Mouse (Mus musculus): ENCODE measurements around the gene Mfsd6. TPM values are rescaled to one million over a fixed set of nuclear protein-coding genes. Genes with fewer than 3 reads are reported as not detected.
A peak's percentile ranks its signal among the peaks of the same experiment; 100 is the strongest.

Gene Mfsd6
- polyA plus RNA-seq, 1 experiment: 2.3 TPM

DNA sequence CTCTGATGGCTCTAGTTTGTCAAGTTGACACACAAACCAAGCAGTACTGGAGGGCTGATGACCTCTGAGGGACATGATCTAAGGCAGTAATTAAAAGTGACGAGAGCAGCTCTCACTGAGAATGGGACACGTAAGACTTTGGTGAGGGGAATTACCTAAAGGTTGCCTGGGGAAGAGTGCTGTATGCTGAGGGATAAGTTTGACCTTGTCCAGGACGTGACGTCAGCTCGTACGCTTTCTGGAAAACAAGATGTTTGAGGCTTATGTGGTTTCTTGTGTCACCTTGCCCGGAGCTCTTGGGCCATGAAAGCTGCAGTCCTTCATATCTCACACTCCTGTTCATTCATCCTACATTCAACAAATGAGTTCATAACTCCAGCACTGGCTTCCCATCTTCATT lies 88.2 kb downstream of the Mfsd6 start:
- no peaks in the 10 kb centered on the region for H3K4me1 ChIP-seq (ENCODE audit: control insufficient read depth, insufficient read depth, insufficient read length, low read length)
- H3K4me3 ChIP-seq (ENCODE audit: insufficient read depth, low read depth, low read length): no peak overlapping the region

DNA sequence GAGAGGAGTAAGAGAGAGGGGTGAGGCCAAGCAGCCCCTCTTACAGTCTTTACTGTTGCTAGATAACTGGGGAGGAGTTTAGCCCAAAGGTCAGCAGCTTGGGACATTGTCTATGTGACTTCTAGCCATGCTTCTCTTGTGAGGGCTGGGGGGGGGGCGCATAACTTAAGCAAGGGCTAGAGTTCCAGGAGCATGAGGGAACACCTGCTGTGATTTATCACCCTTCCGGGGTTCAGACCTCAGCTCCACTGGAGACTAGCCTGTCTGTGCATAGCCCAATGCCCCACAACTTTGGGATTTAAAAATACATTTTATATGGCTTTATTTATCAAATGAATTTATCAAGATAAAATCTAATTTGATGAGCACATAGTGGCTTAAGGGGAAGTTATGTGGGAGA lies 89.2 kb downstream of the Mfsd6 start:
- Histone ChIP-seq H3K4me1 (ENCODE audit: control insufficient read depth, insufficient read depth, insufficient read length, low read length) (no peaks in the 10 kb centered on the region), H3K4me3 (ENCODE audit: insufficient read depth, low read depth, low read length) (no peak overlapping the region), H3K27ac (replicated peaks; ENCODE audit: low read depth, low read length) (no peak overlapping the region)

More for the DNA sequence above, 88.2 kb downstream of the Mfsd6 start:
- no peak overlapping the region for H3K27ac ChIP-seq (replicated peaks; ENCODE audit: low read depth, low read length)

DNA sequence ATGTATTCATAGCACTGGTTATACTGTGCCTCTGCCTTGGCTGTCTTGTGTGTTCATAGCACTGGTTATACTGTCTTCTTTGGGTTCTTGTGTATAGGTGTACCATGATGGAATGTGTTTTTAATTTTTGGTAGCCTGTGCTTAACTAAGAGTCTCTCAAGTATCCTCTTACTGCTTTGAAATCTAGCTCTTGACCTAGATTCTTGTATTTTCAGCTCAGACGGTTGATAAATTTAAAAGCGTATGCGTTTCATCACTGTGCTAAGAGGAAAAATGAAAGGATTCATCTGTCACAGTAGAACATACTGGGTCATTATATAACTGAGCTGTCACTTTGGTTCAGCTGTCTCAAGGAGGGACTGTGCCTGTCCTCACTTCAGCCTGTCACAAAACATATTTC lies 91.3 kb downstream of the Mfsd6 start:
- Histone ChIP-seq H3K4me1 (ENCODE audit: control insufficient read depth, insufficient read depth, insufficient read length, low read length) (no peaks in the 10 kb centered on the region), H3K27ac (replicated peaks; ENCODE audit: low read depth, low read length) (no peak overlapping the region), H3K4me3 (ENCODE audit: insufficient read depth, low read depth, low read length) (no peak overlapping the region)

DNA sequence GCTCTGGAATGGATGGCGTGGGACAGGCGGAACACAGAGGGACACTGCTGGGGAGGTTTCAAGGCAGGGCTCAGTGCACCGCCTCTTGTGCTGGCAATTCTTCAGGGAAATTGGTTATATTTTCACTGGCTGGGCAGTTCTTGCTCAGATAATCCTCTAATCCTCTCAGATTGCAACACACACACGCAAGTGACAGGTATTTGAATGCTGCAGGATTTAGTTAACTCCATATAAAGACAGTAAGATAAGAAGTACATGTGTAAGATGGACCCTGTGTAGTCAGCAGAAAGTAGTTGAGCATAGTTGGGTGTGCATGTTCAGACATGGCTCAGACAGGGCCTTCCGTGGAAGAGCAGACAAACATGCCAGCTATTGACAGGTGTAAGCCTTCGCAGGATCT lies 93.0 kb downstream of the Mfsd6 start:
- H3K27ac ChIP-seq (replicated peaks; ENCODE audit: low read depth, low read length): no peak overlapping the region
- H3K4me3 ChIP-seq (ENCODE audit: insufficient read depth, low read depth, low read length): no peak overlapping the region
- H3K4me1 ChIP-seq (ENCODE audit: control insufficient read depth, insufficient read depth, insufficient read length, low read length): no peaks in the 10 kb centered on the region

DNA sequence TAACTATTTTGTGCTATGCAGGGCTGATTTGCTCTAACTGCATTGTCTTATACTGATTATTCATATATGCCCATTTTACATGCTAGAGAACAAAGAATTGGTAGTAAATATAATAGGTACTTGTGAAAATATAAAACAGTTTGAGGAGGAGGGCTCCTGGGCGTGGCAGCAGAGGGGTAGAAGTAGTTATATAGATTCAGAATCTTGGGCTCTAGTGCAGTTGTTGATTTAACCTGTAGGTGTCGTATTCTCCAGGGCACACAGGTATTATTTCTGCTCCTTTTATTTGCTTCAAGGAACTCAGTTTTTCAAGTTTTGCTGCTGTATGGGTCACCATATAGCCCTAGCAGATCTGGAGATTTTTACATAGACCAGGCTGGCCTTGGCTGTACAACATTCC lies 95.7 kb downstream of the Mfsd6 start:
- H3K27ac ChIP-seq (replicated peaks; ENCODE audit: low read depth, low read length): no peak overlapping the region
- H3K4me1 ChIP-seq (ENCODE audit: control insufficient read depth, insufficient read depth, insufficient read length, low read length): no peaks in the 10 kb centered on the region
- no peak overlapping the region for H3K4me3 ChIP-seq (ENCODE audit: insufficient read depth, low read depth, low read length)

DNA sequence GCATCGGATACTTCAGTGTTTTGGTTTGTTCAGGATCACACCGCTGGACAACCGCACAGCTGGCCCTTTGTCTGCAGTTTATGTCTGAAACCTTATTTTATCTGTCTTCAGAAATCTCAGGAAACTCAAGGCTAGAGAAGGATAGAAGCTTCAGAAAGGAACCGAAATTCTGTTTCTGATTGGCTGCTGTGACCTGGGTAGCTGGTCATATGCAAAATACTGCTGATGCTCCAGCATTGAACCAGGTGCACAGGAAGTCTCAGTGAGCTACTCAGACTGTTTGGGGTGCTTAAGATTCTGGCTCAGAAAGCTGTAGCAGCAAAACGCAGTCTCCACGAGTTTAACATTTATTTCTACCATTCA lies 96.3 kb downstream of the Mfsd6 start:
- Histone ChIP-seq H3K4me3 (ENCODE audit: insufficient read depth, low read depth, low read length) (peak overlapping the region; percentile 80), H3K27ac (replicated peaks; ENCODE audit: low read depth, low read length) (no peak overlapping the region), H3K4me1 (ENCODE audit: control insufficient read depth, insufficient read depth, insufficient read length, low read length) (no peaks in the 10 kb centered on the region)

DNA sequence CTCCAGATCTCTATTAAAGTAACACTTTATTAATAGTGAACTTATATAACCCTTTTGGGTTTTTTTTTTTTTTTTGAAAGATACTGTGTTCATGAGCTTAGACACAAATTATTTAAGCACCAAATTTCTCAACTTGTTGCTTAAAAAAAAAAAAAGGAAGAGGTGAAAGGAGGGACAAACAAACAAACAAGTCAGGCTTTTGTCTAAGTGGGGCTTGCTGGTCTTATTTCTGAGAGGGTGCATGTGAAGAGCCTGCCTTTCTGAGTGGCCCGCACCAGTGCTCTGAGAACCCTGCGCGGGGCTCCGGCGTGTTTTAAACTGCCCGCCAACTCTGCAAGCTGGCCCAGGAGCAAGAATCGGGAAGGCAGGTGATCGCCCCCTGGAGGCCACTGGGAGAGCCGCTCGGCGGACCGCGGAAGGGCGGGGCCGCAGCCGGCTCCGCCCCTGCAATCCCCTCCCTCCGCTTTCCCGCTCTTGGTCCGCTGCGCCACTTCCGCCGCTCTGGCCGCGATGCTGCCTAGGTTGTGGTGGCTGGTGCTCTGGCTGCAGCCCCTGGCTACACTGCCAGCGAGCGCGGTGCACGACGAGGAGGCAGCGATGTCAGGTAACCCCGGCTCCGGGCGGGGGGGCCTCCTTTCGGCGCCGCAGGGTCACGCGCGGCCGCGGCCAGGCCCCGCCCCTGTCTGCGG lies 96.9 kb downstream of the Mfsd6 start, which contains the start of gene Nemp2:
Gene Nemp2 (plus strand): TSS at position 456 of the 689 bp plus-strand sequence.
- Histone ChIP-seq H3K4me3 (ENCODE audit: insufficient read depth, low read depth, low read length) (peak within 1 kb of the TSS; percentile 80), H3K4me1 (ENCODE audit: control insufficient read depth, insufficient read depth, insufficient read length, low read length) (no peaks in the 10 kb centered on the region), H3K27ac (replicated peaks; ENCODE audit: low read depth, low read length) (no peak within 1 kb of the TSS)

DNA sequence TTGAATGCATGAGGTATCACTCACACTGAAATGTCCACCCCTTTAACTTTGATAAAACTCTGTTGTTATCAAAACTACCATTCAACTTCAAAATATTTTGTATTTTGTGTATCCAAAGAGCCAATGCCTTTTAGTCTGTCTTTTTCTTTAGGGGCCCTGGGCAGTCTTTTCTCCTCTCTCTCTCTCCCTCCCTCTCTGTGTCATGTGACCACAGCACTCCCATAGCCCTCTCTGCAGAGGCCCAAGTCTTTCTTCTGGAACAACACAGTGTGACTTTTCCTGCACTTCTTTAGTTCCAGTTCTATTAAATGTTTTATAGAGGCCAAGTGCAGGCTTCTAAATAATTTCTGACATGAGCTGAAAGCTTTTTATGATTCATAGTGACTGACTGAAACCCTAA lies 106.8 kb downstream of the Mfsd6 start:
- no peak overlapping the region for H3K27ac ChIP-seq (replicated peaks; ENCODE audit: low read depth, low read length)
- H3K4me1 ChIP-seq (ENCODE audit: control insufficient read depth, insufficient read depth, insufficient read length, low read length): no peaks in the 10 kb centered on the region
- H3K4me3 ChIP-seq (ENCODE audit: insufficient read depth, low read depth, low read length): no peak overlapping the region

DNA sequence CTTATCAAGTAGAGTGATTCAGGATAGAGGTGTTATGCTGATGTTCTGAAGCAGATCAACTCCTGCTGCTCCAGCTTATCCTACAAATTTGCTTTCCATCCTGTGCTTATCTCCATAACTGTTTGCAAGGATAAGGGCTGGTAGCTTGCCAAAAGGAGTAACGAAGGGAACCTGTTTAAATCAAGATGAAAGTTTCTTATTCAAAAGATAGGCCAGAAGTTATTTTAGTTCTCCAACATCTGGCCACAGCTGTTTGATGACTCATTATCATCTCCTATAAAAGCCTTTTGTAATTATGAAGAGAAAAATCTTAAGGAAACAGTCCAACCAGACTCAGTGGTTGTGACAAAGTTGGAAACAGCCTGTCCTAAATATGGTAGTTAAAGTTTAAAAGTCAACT lies 109.0 kb downstream of the Mfsd6 start:
- H3K4me1 ChIP-seq (ENCODE audit: control insufficient read depth, insufficient read depth, insufficient read length, low read length): no peaks in the 10 kb centered on the region
- no peak overlapping the region for H3K4me3 ChIP-seq (ENCODE audit: insufficient read depth, low read depth, low read length)
- no peak overlapping the region for H3K27ac ChIP-seq (replicated peaks; ENCODE audit: low read depth, low read length)

DNA sequence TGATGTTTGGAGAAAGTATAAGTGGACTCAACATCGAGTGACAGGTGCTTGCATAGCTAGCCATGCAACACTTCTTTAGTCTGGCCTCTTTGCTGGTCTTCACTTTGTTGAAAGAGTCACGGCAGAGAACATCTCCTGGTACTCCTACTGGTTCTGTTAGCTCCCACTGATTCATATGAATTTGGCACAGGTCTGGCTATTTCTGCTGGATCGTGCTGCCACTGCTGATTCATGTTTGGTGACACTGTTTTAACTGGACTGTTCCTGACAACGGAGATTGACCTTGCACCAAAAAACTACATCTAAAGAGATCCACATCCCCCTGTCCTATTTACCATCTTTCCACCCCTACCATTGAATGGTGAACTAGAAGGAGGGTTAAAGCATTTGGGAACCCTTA lies 118.8 kb downstream of the Mfsd6 start:
- no peak overlapping the region for H3K27ac ChIP-seq (replicated peaks; ENCODE audit: low read depth, low read length)
- no peak overlapping the region for H3K4me3 ChIP-seq (ENCODE audit: insufficient read depth, low read depth, low read length)
- H3K4me1 ChIP-seq (ENCODE audit: control insufficient read depth, insufficient read depth, insufficient read length, low read length): no peaks in the 10 kb centered on the region

DNA sequence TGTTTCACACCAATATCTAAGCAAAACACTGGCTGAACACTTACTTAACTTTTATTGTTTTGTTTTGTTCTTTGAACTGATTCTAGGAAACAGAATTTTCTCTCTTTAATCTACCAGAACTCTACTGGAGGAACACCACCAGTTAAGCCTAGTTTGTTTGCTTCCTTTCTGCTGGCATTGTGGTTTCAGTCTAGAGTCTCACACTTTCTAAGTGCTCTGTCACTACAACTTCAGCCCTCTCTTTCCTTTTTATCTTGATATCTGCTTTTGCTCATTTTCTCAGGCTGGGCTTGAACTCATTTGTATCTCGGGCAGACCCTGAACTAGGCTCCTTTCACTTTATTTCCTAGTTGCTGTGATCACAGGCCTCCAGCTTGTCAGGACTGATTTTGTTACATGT lies 119.6 kb downstream of the Mfsd6 start:
- Histone ChIP-seq H3K4me1 (ENCODE audit: control insufficient read depth, insufficient read depth, insufficient read length, low read length) (no peaks in the 10 kb centered on the region), H3K27ac (replicated peaks; ENCODE audit: low read depth, low read length) (no peak overlapping the region)

More for the DNA sequence above, 119.6 kb downstream of the Mfsd6 start:
- H3K4me3 ChIP-seq (ENCODE audit: insufficient read depth, low read depth, low read length): no peak overlapping the region

Other genes starting within 250 kb of the Mfsd6 start
- gene Nab1, start 226.8 kb downstream of the Mfsd6 start, polyA plus RNA-seq (2012; ENCODE audit: insufficient read depth, insufficient read length, missing spikeins): 30.9 and 40.9 TPM in 2 replicates
- 0.44 and 0.96 TPM in 2 replicates for gene Nemp2, start 96.8 kb downstream of the Mfsd6 start, polyA plus RNA-seq (2012; ENCODE audit: insufficient read depth, insufficient read length, missing spikeins)
- gene Inpp1, start 90.2 kb upstream of the Mfsd6 start, polyA plus RNA-seq (2012; ENCODE audit: insufficient read depth, insufficient read length, missing spikeins): 8.8 and 9.1 TPM in 2 replicates
- gene Hibch, start 117.5 kb upstream of the Mfsd6 start, polyA plus RNA-seq (2012; ENCODE audit: insufficient read depth, insufficient read length, missing spikeins): 379 and 385 TPM in 2 replicates